Mouse (Mus musculus): ENCODE measurements around the gene Lhfpl2.

Lhfpl2 gene

GRCm38 (mm10) chr13:94212716-94213115 is 155.1 kb downstream of the Lhfpl2 start:
- DNase-seq (ENCODE audit: low spot score): no peak

GRCm38 (mm10) chr13:94223609-94224008 is 166.0 kb downstream of the Lhfpl2 start:
- no peak for DNase-seq (ENCODE audit: low spot score)

DNA sequence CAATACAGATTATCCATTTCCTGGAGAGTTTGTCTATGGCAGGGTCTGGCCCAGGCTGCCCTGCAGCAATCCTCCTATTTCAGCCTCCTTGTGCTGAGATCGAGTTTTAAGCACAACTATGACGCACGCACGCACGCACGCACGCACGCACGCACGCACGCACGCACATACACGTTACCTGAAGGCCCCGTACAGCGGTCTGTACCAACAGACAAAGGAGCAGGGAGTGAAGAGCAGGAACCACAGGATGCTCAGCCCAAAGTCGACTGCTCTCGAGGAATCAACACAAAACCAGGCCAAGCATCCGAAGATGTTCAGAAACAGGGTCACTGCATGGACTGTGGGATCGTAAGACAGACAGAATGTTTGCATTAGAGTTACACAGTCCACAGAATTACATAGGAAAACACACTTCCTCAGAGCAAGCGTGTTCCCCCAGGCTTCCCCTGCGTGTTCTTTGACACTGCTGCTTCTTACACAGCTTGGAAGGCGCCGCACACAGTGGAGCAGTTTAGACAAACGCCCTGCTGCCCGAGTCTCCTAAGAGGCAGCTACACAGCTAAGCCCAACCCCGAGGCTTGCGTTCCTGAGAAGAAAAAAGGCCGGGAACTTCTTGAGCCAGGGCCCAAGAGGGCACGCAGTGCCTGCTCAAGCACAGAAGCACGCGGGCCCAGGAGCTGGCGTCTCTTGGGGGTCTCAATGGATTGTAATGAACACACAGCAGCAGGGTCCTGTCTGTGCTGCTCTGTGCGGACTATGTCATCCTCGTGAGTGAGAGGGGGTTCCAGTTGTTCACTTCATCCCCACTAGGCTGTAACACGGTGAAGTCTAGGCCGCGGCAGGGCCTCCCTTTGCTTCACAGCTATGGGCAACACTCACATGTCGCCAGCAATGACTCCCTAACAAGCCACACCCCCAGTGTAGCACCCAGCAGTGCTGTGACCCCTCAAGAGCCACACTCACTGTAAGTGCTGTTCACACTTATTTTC is 167.4 kb downstream of the Lhfpl2 start:
- DNase-seq (ENCODE audit: low spot score): no peak

GRCm38 (mm10) chr13:94231871-94232270 is 174.3 kb downstream of the Lhfpl2 start:
- no peak for DNase-seq (ENCODE audit: low spot score)

- no peak for DNase-seq (ENCODE audit: low spot score)
These were observed 181.9 kb downstream of the Lhfpl2 start for GRCm38 (mm10) chr13:94239488-94239887.

DNA sequence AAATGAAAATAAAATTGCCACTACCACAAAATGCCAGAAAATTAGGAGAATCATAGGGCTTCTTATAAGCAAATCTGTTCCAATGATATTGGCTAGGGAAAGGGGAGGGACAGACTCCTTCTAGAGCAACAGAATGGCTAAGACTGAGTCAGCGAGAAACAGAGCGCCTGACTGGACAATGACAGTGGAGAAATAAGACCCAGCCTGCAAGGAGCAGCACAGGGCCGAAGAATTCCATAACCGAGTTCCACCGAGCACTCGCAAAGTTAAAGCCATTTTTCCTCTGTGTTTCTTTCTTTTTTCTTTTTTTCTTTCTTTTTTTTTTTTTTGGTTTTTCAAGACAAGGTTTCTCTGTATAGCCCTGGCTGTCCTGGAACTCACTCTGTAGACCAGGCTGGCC is 182.5 kb downstream of the Lhfpl2 start:
- no peak for DNase-seq (ENCODE audit: low spot score)

- no peak for DNase-seq (ENCODE audit: low spot score)
These were observed 183.3 kb downstream of the Lhfpl2 start for GRCm38 (mm10) chr13:94240873-94241272.

- no peak for DNase-seq (ENCODE audit: low spot score)
These were observed 184.4 kb downstream of the Lhfpl2 start for GRCm38 (mm10) chr13:94241892-94242524.

DNA sequence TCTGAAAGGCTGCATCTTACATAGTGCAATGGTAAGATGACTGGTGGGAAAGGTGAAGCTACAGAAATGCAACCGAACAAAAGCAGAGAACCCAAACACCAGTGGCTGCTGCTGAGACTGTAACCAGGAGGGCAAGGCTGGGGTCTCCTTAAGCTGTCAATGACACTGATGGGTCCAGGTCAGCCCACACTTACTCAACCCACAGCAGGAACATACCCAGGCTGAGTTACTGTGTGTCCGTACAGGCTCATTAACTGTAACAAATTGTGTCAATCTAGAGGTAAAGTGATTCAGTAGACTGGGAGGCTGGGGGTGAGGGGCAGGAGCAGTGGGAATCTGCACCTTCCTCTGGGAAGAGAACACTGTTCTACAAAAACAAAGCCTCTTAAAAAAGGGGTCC is 185.3 kb downstream of the Lhfpl2 start:
- no peak for DNase-seq (ENCODE audit: low spot score)
